Mouse (Mus musculus): Measurements from ENCODE around the gene Gm10961. TPM values are rescaled to one million over a fixed set of nuclear protein-coding genes. Genes with fewer than 3 reads are reported as not detected.
"Not testable (repeated sequence)": the region's sequence is repeated elsewhere in the genome, so short reads cannot be mapped to it uniquely, and the experiment has no call there.

The Gm10961 gene
- polyA plus RNA-seq, 1 experiment from 2014 or later = not detected

GRCm38 (mm10) chr3:107635836-107636235 is 4.7 kb downstream of the Gm10961 start:
- Histone ChIP-seq H3K27me3 (replicated peaks) (no peaks in the 10 kb centered on the region), H3K9ac (replicated peaks) (no peak overlapping the region), H3K4me1 (peaks cover 3% of the 10 kb centered on the region; the same call in 1 of the 2 replicates), H3K36me3 (no peaks in the 10 kb centered on the region), H3K27ac (replicated peaks) (no peak overlapping the region), H3K4me3 (replicated peaks) (no peak overlapping the region), H3K4me2 (no peak overlapping the region), H3K9me3 (replicated peaks) (no peaks in the 10 kb centered on the region)
- no peak for ATAC-seq (ENCODE audit: low FRiP score)
- 63% methylated on average over 8 of the region's 8 CpGs for WGBS

GRCm38 (mm10) chr3:107636236-107636635 is 5.1 kb downstream of the Gm10961 start:
- Histone ChIP-seq H3K36me3 (no peaks in the 10 kb centered on the region), H3K27me3 (replicated peaks) (no peaks in the 10 kb centered on the region), H3K4me1 (peaks cover 3% of the 10 kb centered on the region; the same call in 1 of the 2 replicates), H3K4me3 (replicated peaks) (no peak overlapping the region), H3K9ac (replicated peaks) (no peak overlapping the region), H3K4me2 (no peak overlapping the region), H3K9me3 (replicated peaks) (no peaks in the 10 kb centered on the region), H3K27ac (replicated peaks) (no peak overlapping the region)
- no peak for ATAC-seq (ENCODE audit: low FRiP score)
- WGBS = 79% methylated on average over 3 of the region's 3 CpGs

GRCm38 (mm10) chr3:107637606-107638172 is 6.6 kb downstream of the Gm10961 start:
- Histone ChIP-seq H3K4me1 (no peaks in the 10 kb centered on the region), H3K36me3 (no peaks in the 10 kb centered on the region), H3K27me3 (replicated peaks) (no peaks in the 10 kb centered on the region), H3K4me3 (replicated peaks) (no peak overlapping the region), H3K9ac (replicated peaks) (no peak overlapping the region), H3K9me3 (replicated peaks) (no peaks in the 10 kb centered on the region), H3K27ac (replicated peaks) (no peak overlapping the region), H3K4me2 (no peak overlapping the region)
- ATAC-seq (ENCODE audit: low FRiP score) = no peak
- WGBS = 54% methylated on average over 5 of the region's 5 CpGs

- WGBS = 97% methylated on average over 3 of the region's 3 CpGs
- ATAC-seq (ENCODE audit: low FRiP score) = no peak
- H3K4me3 ChIP-seq (replicated peaks) = no peak overlapping the region
- H3K4me1 ChIP-seq = no peaks in the 10 kb centered on the region
- no peaks in the 10 kb centered on the region for H3K27me3 ChIP-seq (replicated peaks)
- no peaks in the 10 kb centered on the region for H3K9me3 ChIP-seq (replicated peaks)
- no peaks in the 10 kb centered on the region for H3K36me3 ChIP-seq
- H3K4me2 ChIP-seq = no peak overlapping the region
- H3K9ac ChIP-seq (replicated peaks) = no peak overlapping the region
- no peak overlapping the region for H3K27ac ChIP-seq (replicated peaks)
These were observed 15.8 kb downstream of the Gm10961 start for GRCm38 (mm10) chr3:107646947-107647346.

- not testable (repeated sequence) for H3K27me3 ChIP-seq (replicated peaks); H3K4me3 ChIP-seq (replicated peaks); H3K36me3 ChIP-seq; H3K4me2 ChIP-seq; H3K9ac ChIP-seq (replicated peaks); H3K27ac ChIP-seq (replicated peaks); ATAC-seq (ENCODE audit: low FRiP score); H3K4me1 ChIP-seq; H3K9me3 ChIP-seq (replicated peaks)
- WGBS = 87% methylated on average over 5 of the region's 5 CpGs
These were observed 19.2 kb downstream of the Gm10961 start for GRCm38 (mm10) chr3:107650276-107650675.

GRCm38 (mm10) chr3:107652968-107653367 is 21.8 kb downstream of the Gm10961 start:
- Histone ChIP-seq H3K36me3 (no peaks in the 10 kb centered on the region), H3K4me1 (no peaks in the 10 kb centered on the region), H3K9ac (replicated peaks) (no peak overlapping the region), H3K27ac (replicated peaks) (no peak overlapping the region), H3K9me3 (replicated peaks) (no peaks in the 10 kb centered on the region), H3K4me3 (replicated peaks) (no peak overlapping the region), H3K27me3 (replicated peaks) (no peaks in the 10 kb centered on the region), H3K4me2 (no peak overlapping the region)
- 97% methylated on average over 3 of the region's 3 CpGs for WGBS
- ATAC-seq (ENCODE audit: low FRiP score) = no peak

GRCm38 (mm10) chr3:107654861-107655260 is 23.7 kb downstream of the Gm10961 start:
- ATAC-seq (ENCODE audit: low FRiP score) = no peak
- Histone ChIP-seq H3K4me2 (no peak overlapping the region), H3K36me3 (peaks cover 7% of the 10 kb centered on the region; the same call in 1 of the 2 replicates), H3K4me1 (no peaks in the 10 kb centered on the region), H3K9ac (replicated peaks) (no peak overlapping the region), H3K9me3 (replicated peaks) (no peaks in the 10 kb centered on the region), H3K4me3 (replicated peaks) (no peak overlapping the region), H3K27me3 (replicated peaks) (no peaks in the 10 kb centered on the region), H3K27ac (replicated peaks) (no peak overlapping the region)
- WGBS = 83% methylated on average over 3 of the region's 3 CpGs

- H3K27me3 ChIP-seq (replicated peaks) = no peaks in the 10 kb centered on the region
- WGBS = 75% methylated on average over 3 of the region's 3 CpGs
- no peaks in the 10 kb centered on the region for H3K4me1 ChIP-seq
- ATAC-seq (ENCODE audit: low FRiP score) = no peak
- H3K4me3 ChIP-seq (replicated peaks) = no peak overlapping the region
- H3K36me3 ChIP-seq = peaks cover 12% of the 10 kb centered on the region
- no peak overlapping the region for H3K4me2 ChIP-seq
- no peak overlapping the region for H3K27ac ChIP-seq (replicated peaks)
- no peaks in the 10 kb centered on the region for H3K9me3 ChIP-seq (replicated peaks)
- no peak overlapping the region for H3K9ac ChIP-seq (replicated peaks)
These were observed 24.4 kb downstream of the Gm10961 start for GRCm38 (mm10) chr3:107655491-107655890.

GRCm38 (mm10) chr3:107656151-107656550 is 25.0 kb downstream of the Gm10961 start:
- no peaks in the 10 kb centered on the region for H3K9me3 ChIP-seq (replicated peaks)
- no peak overlapping the region for H3K9ac ChIP-seq (replicated peaks)
- no peak overlapping the region for H3K4me3 ChIP-seq (replicated peaks)
- WGBS = 97% methylated on average over 2 of the region's 2 CpGs
- ATAC-seq (ENCODE audit: low FRiP score) = no peak
- H3K36me3 ChIP-seq = peaks cover 17% of the 10 kb centered on the region
- H3K4me2 ChIP-seq = no peak overlapping the region
- H3K27me3 ChIP-seq (replicated peaks) = no peaks in the 10 kb centered on the region
- no peaks in the 10 kb centered on the region for H3K4me1 ChIP-seq
- H3K27ac ChIP-seq (replicated peaks) = no peak overlapping the region

GRCm38 (mm10) chr3:107656888-107657287 is 25.8 kb downstream of the Gm10961 start:
- no peaks in the 10 kb centered on the region for H3K9me3 ChIP-seq (replicated peaks)
- H3K36me3 ChIP-seq = peaks cover 22% of the 10 kb centered on the region
- no peak for ATAC-seq (ENCODE audit: low FRiP score)
- H3K9ac ChIP-seq (replicated peaks) = no peak overlapping the region
- H3K4me1 ChIP-seq = no peaks in the 10 kb centered on the region
- no peaks in the 10 kb centered on the region for H3K27me3 ChIP-seq (replicated peaks)
- WGBS = 82% methylated on average over 4 of the region's 4 CpGs
- no peak overlapping the region for H3K4me2 ChIP-seq
- H3K4me3 ChIP-seq (replicated peaks) = no peak overlapping the region
- H3K27ac ChIP-seq (replicated peaks) = no peak overlapping the region

GRCm38 (mm10) chr3:107659000-107659399 is 27.9 kb downstream of the Gm10961 start:
- H3K27me3 ChIP-seq (replicated peaks) = no peaks in the 10 kb centered on the region
- no peaks in the 10 kb centered on the region for H3K4me1 ChIP-seq
- H3K9me3 ChIP-seq (replicated peaks) = no peaks in the 10 kb centered on the region
- H3K4me2 ChIP-seq = no peak overlapping the region
- 92% methylated on average over 1 of the region's 1 CpGs for WGBS
- peaks cover 41% of the 10 kb centered on the region for H3K36me3 ChIP-seq
- H3K9ac ChIP-seq (replicated peaks) = no peak overlapping the region
- H3K27ac ChIP-seq (replicated peaks) = no peak overlapping the region
- H3K4me3 ChIP-seq (replicated peaks) = no peak overlapping the region
- ATAC-seq (ENCODE audit: low FRiP score) = no peak

GRCm38 (mm10) chr3:107664641-107665040 is 33.5 kb downstream of the Gm10961 start:
- H3K4me1 ChIP-seq = no peaks in the 10 kb centered on the region
- H3K27me3 ChIP-seq (replicated peaks) = no peaks in the 10 kb centered on the region
- no peak overlapping the region for H3K4me3 ChIP-seq (replicated peaks)
- no peak overlapping the region for H3K4me2 ChIP-seq
- peaks cover 88% of the 10 kb centered on the region for H3K36me3 ChIP-seq
- no peak overlapping the region for H3K27ac ChIP-seq (replicated peaks)
- WGBS = 93% methylated on average over 1 of the region's 1 CpGs
- H3K9me3 ChIP-seq (replicated peaks) = no peaks in the 10 kb centered on the region
- no peak for ATAC-seq (ENCODE audit: low FRiP score)
- no peak overlapping the region for H3K9ac ChIP-seq (replicated peaks)

Data from neural tube, embryonic 15.5 days (tissue).